Mouse (Mus musculus) testis, adult 2 months (tissue): ENCODE data around the gene Dnajc7. TPM values are rescaled to one million over a fixed set of nuclear protein-coding genes. Genes with fewer than 3 reads are reported as not detected.
A peak's percentile ranks its signal among the peaks of the same experiment; 100 is the strongest.

ENCODE experiments used
- H3K27ac ChIP-seq: fragments of 200-500 bp; 2 replicates; pipeline ENCODE4 v1.5.1; 2012; ENCODE audit warnings: low read depth, low read length; ENCODE audit not compliant: control insufficient read depth, insufficient read depth
- H3K27me3 ChIP-seq: fragments of 200-500 bp; 2 replicates; pipeline ENCODE4 v1.6.1; 2012; ENCODE audit warnings: mild to moderate bottlenecking, low read length, moderate library complexity; ENCODE audit not compliant: control insufficient read depth, insufficient read depth
- H3K36me3 ChIP-seq: fragments of 200-500 bp; 2 replicates; pipeline ENCODE4 v1.6.1; 2012; ENCODE audit warnings: mild to moderate bottlenecking, low read length; ENCODE audit not compliant: control insufficient read depth, insufficient read depth
- H3K4me1 ChIP-seq: fragments of 200-500 bp; 2 replicates; pipeline ENCODE4 v1.6.1; 2012; ENCODE audit warnings: low read length; ENCODE audit not compliant: control insufficient read depth, insufficient read depth
- H3K4me3 ChIP-seq: fragments of 200-500 bp; 2 replicates; pipeline ENCODE4 v1.5.1; 2012; ENCODE audit warnings: low read depth, mild to moderate bottlenecking, low read length, moderate library complexity, mixed read lengths; ENCODE audit not compliant: control insufficient read depth
- CTCF ChIP-seq: fragments of 200-500 bp; IDR thresholded peaks from 2 replicates; pipeline ENCODE4 v1.5.1; 2012; ENCODE audit warnings: low read depth, mild to moderate bottlenecking, inconsistent platforms, low read length, moderate library complexity; ENCODE audit not compliant: control insufficient read depth, insufficient read depth, insufficient replicate concordance
- POLR2A ChIP-seq: fragments of 200-500 bp; IDR thresholded peaks from 2 replicates; pipeline ENCODE4 v1.6.1; 2012; ENCODE audit warnings: low read depth, mild to moderate bottlenecking, inconsistent platforms, low read length, moderate library complexity; ENCODE audit not compliant: control insufficient read depth
- polyA plus RNA-seq: library from polyadenylated mRNA; depleted of rRNA; stranded (reverse); fragments of >200 nt; gene quantifications from 2 replicates; pipeline ENCODE4 v1.2.3, GENCODE M21; 2012

Gene Dnajc7
- polyA plus RNA-seq, 1 experiment, result 150 TPM

GRCm38 (mm10) chr11:100580275-100580674 is 39.7 kb downstream of the Dnajc7 start:
- TF ChIP-seq CTCF (no peak), POLR2A (no peak)
- no peaks in the 10 kb centered on the region for H3K27me3 ChIP-seq
- no peaks in the 10 kb centered on the region for H3K36me3 ChIP-seq

DNA sequence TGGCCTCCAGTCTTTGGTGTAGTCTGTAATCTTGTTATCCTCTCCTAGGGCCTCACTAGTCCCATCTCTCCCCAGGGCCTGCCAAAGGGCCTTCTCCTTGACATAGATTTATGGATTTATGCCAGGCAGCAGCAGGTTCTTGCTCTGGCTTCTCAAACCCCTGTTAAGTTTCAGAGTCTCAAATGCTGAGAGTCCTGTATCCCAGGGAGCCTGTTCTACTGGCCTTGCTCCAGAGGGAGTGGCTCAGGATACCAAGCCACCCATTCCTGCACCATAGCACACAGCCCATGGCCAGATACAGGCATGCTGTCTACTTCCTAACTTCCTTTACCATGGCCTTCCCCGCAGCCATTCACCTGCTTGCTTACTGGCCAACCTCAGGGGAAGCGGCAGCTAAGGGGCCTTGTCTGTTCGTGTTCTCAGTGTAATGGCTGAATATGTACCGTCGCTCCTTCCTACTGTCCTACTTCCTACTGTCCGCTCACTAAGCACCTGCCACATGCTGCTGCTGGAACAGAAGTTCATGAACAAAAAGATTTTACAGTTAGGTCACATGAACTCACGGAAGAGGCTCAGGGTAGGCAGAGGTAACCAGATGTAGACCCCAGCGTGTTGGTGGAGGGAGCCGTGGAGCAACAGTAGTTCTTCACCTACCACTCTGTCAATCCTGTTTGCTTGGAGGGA is 40.7 kb downstream of the Dnajc7 start:
- H3K4me3 ChIP-seq, result no peak overlapping the region
- H3K36me3 ChIP-seq, result no peaks in the 10 kb centered on the region
- no peak for TF ChIP-seq POLR2A
- no peak for TF ChIP-seq CTCF
- H3K4me1 ChIP-seq, result peaks cover 12% of the 10 kb centered on the region
- no peaks in the 10 kb centered on the region for H3K27me3 ChIP-seq
- H3K27ac ChIP-seq, result no peak overlapping the region

More at GRCm38 (mm10) chr11:100580275-100580674, 39.7 kb downstream of the Dnajc7 start:
- H3K4me1 ChIP-seq, result peaks cover 4% of the 10 kb centered on the region
- H3K27ac ChIP-seq, result no peak overlapping the region
- no peak overlapping the region for H3K4me3 ChIP-seq

DNA sequence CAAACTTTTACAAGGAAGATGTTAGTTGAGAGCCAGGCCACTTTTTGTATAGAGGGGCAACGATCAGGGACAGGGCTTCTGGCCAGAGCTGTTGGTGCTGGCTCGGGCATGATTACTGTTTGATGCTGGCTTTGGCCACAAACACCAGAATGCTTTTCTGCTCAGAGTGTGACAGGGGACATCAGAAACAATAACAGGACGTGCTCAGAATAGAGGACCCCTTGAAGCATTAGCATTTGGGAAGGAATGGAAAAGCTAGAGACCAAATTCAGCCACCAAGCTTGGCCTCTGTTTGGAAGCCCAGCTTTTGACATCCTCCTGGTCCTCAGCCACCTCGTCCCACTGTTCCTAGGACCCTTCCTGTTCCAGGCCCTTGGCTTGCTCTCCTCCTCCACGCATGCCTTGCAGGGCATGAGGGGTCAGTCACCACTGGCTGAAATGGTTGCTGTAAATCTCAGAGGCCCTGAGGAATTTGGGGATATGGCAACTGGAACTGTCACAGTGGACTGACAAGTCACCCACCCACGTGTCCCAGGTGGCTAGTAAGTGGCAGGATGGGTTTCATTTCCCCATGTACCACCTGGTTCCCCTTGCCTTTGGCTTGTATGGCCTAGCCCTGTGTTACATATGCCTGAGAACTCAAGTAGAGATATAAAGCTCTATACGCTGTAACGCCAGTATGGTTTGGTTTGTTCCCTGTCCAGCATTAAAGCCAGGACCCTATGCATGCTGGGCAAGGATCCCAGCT is 41.9 kb downstream of the Dnajc7 start:
- no peak overlapping the region for H3K27ac ChIP-seq
- H3K36me3 ChIP-seq, result no peaks in the 10 kb centered on the region
- H3K4me3 ChIP-seq, result no peak overlapping the region
- peaks cover 12% of the 10 kb centered on the region for H3K4me1 ChIP-seq
- no peaks in the 10 kb centered on the region for H3K27me3 ChIP-seq
- no peak for TF ChIP-seq POLR2A
- TF ChIP-seq CTCF, result no peak

GRCm38 (mm10) chr11:100576256-100576655 is 43.7 kb downstream of the Dnajc7 start:
- TF ChIP-seq CTCF (no peak), POLR2A (no peak)
- Histone ChIP-seq H3K4me3 (no peak overlapping the region), H3K27ac (no peak overlapping the region), H3K27me3 (no peaks in the 10 kb centered on the region), H3K36me3 (no peaks in the 10 kb centered on the region), H3K4me1 (peaks cover 12% of the 10 kb centered on the region)

DNA sequence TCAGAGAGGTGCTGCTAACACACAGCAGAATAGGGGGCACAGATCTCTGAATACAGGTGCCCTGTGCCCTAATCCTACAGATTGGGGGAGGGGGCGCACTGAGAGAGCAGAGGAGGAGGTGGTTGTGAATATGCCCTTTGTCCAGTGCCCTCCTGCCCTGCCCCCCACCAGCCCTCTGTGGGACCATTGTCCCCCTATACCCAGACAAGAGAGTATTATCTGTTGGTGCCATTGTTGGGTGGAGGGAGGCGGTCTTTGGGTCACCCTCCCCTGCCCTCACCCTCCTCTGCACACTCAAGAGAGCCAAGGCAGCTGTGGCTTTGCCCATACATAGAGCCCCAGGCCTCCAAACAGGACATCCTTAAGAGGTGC is 44.5 kb downstream of the Dnajc7 start:
- Histone ChIP-seq H3K27ac (no peak overlapping the region), H3K4me3 (no peak overlapping the region), H3K27me3 (no peaks in the 10 kb centered on the region), H3K36me3 (no peaks in the 10 kb centered on the region), H3K4me1 (peaks cover 12% of the 10 kb centered on the region)
- no peak for TF ChIP-seq CTCF
- no peak for TF ChIP-seq POLR2A

- H3K36me3 ChIP-seq, result no peaks in the 10 kb centered on the region
- TF ChIP-seq POLR2A, result no peak; the same call in 1 of the 2 replicates
- TF ChIP-seq CTCF, result no peak
- H3K4me3 ChIP-seq, result peak within 1 kb of the TSS; percentile 69
- H3K27me3 ChIP-seq, result no peaks in the 10 kb centered on the region
- H3K27ac ChIP-seq, result peak within 1 kb of the TSS; percentile 25
- peaks cover 12% of the 10 kb centered on the region for H3K4me1 ChIP-seq
Observed at GRCm38 (mm10) chr11:100574708-100575483, 45.1 kb downstream of the Dnajc7 start, which contains the start of gene Cnp. TSS of gene Cnp (plus strand) at chr11:100574904.

DNA sequence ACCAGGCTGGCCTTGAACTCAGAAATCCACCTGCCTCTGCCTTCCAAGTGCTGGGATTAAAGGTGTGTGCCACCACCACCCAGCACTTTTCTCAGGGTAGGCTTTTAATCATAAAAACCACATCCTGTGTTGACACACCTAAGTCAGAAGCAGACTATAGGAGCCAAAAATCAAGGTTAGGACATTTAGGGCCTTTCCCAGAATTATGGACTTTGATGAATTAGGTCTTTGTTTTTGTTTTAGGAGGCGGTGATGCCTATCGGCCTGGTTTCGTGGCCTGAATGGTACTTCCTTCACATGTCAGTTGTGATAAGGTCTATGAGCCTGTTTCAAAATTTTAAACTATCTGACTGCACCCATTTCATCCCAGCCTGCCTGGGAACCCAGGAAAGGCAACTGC is 45.8 kb downstream of the Dnajc7 start:
- H3K27ac ChIP-seq, result no peak overlapping the region
- H3K36me3 ChIP-seq, result no peaks in the 10 kb centered on the region
- peaks cover 12% of the 10 kb centered on the region for H3K4me1 ChIP-seq
- no peak for TF ChIP-seq POLR2A
- H3K27me3 ChIP-seq, result no peaks in the 10 kb centered on the region
- no peak overlapping the region for H3K4me3 ChIP-seq
